Mouse (Mus musculus) heart, postnatal 0 days (tissue): ENCODE data around the gene Mfap2.

Source experiments
- CTCF ChIP-seq: IDR thresholded peaks from 2 replicates; pipeline ENCODE4 v1.5.1; 2016; ENCODE audit warnings: antibody characterized with exemption, control low read depth, low read depth
- EP300 ChIP-seq: IDR thresholded peaks from 2 replicates; pipeline ENCODE4 v1.6.1; 2016; ENCODE audit warnings: antibody characterized with exemption, low read depth

DNA sequence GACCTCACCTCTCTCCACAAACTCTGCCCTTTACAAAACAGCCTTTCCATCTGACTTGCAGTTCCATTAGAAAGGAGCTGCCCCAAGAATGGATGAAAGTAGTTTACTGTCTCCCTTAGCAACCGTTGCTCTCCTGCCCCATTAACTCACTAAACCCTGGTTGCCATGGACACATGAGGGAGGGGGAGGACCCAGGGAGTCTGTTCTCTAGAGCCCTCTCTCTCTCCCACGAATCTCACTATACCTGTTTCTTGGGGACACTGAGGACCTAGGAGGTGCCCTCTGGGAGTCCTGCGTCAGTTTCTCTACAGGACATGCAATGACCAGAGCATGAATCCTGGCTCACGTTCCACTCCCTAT is 39.2 kb downstream of the Mfap2 start:
- TF ChIP-seq CTCF (no peak), EP300 (no peak)
